Comparison of ENCODE assay signal across 14 mouse cellular contexts in the genomic region with DNA sequence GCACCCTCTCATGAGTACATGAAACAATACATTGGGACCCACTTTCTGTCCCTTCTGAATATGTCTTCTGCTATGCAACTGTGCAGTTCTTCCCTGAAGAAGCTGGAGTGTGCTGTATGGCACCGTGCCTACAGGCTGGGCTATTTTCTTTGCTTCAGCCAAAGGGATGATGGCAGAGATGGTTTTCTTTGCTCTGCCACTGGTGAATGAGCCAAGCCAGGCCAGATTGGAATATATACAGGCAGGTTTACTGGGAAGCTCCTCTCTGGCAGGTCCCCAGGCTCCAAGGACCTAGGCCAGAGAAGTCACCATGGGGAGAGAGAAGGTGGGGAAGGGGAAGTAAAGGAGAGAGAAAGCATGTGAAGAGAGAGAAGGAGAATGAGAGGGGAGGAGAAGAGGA.
"Had no signal": no experiment of that assay in that cellular context is flagged by ENCODE, and none has a peak within 500 bp of the region (broad histone marks: within the 10 kb centered on the region; RNA-seq: fewer than 3 reads in every experiment).

No protein-coding gene starts in this region.

- H3K27me3 ChIP-seq: liver, embryonic 15.5 days; midbrain, embryonic 15.5 days; neural tube, embryonic 12.5 days had no signal

- H3K4me3 ChIP-seq: limb, embryonic 10.5 days; liver, embryonic 15.5 days; midbrain, embryonic 10.5 days; midbrain, embryonic 15.5 days; neural tube, embryonic 12.5 days had no signal

- DNase-seq: kidney, postnatal 25 days; lung, embryonic 14.5 days; lung, postnatal 10 days; lung, postnatal 4 days; retina, postnatal 1 day; right cerebral cortex, postnatal 4 days; spleen, adult 18-20 months; thymus, adult 18-20 months; thymus, postnatal 14 days had no signal

- H3K36me3 ChIP-seq: liver, embryonic 15.5 days had no signal

- H3K4me1 ChIP-seq: limb, embryonic 10.5 days; liver, embryonic 15.5 days; midbrain, embryonic 10.5 days; midbrain, embryonic 15.5 days; neural tube, embryonic 12.5 days had no signal

- H3K9me3 ChIP-seq: limb, embryonic 10.5 days; liver, embryonic 15.5 days; midbrain, embryonic 10.5 days; midbrain, embryonic 15.5 days; neural tube, embryonic 12.5 days had no signal

- H3K27ac ChIP-seq: limb, embryonic 10.5 days; liver, embryonic 15.5 days; midbrain, embryonic 10.5 days; midbrain, embryonic 15.5 days; neural tube, embryonic 12.5 days had no signal
